Mouse (Mus musculus) forebrain, embryonic 15.5 days (tissue): ENCODE measurements around the gene Olfr1252. TPM values are rescaled to one million over a fixed set of nuclear protein-coding genes. Genes with fewer than 3 reads are reported as not detected.

Source experiments
- ATAC-seq: fragments of 200-750 bp; cut with Nextera tagmentation; replicated peaks from 2 replicates; pipeline ENCODE4 v1.8.0; 2017; ENCODE audit warnings: mild to moderate bottlenecking, moderate TSS enrichment, moderate library complexity
- H3K27ac ChIP-seq: fragments of 300-500 bp; sonication (generic); replicated peaks from 2 replicates; pipeline ENCODE4 v1.5.1; 2015; ENCODE audit warnings: mild to moderate bottlenecking, inconsistent platforms
- H3K27me3 ChIP-seq: fragments of 300-500 bp; sonication (generic); 2 replicates; pipeline ENCODE4 v1.6.1; 2015; ENCODE audit warnings: inconsistent platforms
- H3K36me3 ChIP-seq: fragments of 300-500 bp; sonication (generic); 2 replicates; pipeline ENCODE4 v1.6.1; 2015; ENCODE audit warnings: mild to moderate bottlenecking, inconsistent platforms
- H3K4me1 ChIP-seq: fragments of 300-500 bp; sonication (generic); 2 replicates; pipeline ENCODE4 v1.6.1; 2015; ENCODE audit warnings: inconsistent platforms
- H3K4me2 ChIP-seq: fragments of 300-500 bp; sonication (generic); replicated peaks from 2 replicates; pipeline ENCODE4 v1.6.1; 2015; ENCODE audit warnings: mild to moderate bottlenecking, inconsistent platforms
- H3K4me3 ChIP-seq: fragments of 300-500 bp; sonication (generic); 2 replicates; pipeline ENCODE4 v1.5.1; 2015; ENCODE audit warnings: mild to moderate bottlenecking, inconsistent platforms
- H3K9ac ChIP-seq: fragments of 300-500 bp; sonication (generic); replicated peaks from 2 replicates; pipeline ENCODE4 v1.6.1; 2015; ENCODE audit warnings: mild to moderate bottlenecking, inconsistent platforms
- H3K9me3 ChIP-seq: fragments of 300-500 bp; sonication (generic); 2 replicates; pipeline ENCODE4 v1.6.1; 2016; ENCODE audit warnings: inconsistent platforms
- WGBS: fragments of 180-500 bp; shearing (Covaris S2); methylation state at CpG from one replicate; pipeline ENCODE4 v1.1.7; 2015; ENCODE audit warnings: mixed read lengths; 5-methylcytosine and 5-hydroxymethylcytosine counted together
- polyA plus RNA-seq: library from polyadenylated mRNA; unstranded; fragments of >200 nt; fragmentation: Nextera tagmentation; extraction: Ambion mirVana; gene quantifications from 2 replicates; pipeline ENCODE4 v1.2.1, GENCODE M21; 2015

Olfr1252 gene
- polyA plus RNA-seq: not detected in 2 replicates

- H3K9me3 ChIP-seq: no peaks in the 10 kb centered on the region
- H3K4me1 ChIP-seq: no peaks in the 10 kb centered on the region
- no peak within 1 kb of the TSS for H3K27ac ChIP-seq
- no peak for ATAC-seq
- no peak within 1 kb of the TSS for H3K4me3 ChIP-seq
- H3K9ac ChIP-seq: no peak within 1 kb of the TSS
- WGBS: 62% methylated on average over 1 of the region's 1 CpGs
- H3K27me3 ChIP-seq: no peaks in the 10 kb centered on the region
- H3K36me3 ChIP-seq: no peaks in the 10 kb centered on the region
- H3K4me2 ChIP-seq: no peak within 1 kb of the TSS
These were observed at the start of gene Olfr1252 for GRCm38 (mm10) chr2:89724912-89725311. TSS of gene Olfr1252 (minus strand) at chr2:89725012.

DNA sequence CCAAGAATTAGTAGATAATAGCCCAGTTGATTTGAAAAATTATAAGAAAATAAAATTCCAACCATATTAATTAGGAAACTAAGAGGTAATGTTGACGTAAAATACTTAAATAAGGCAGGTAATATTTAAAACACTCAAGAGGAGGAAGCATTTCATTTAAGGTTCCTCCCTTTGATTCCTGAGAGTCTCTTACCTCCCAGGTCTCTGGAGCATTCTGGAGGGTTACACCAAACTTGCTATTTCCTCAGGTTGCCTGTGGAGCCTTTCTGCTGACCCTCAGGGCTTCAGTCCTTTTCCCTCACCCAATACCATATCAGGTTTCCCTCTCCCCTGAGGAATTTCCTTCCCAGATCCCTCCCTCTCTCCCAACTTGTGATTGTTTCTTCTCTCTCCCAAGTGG lies 32.2 kb upstream of the Olfr1252 start, which contains the start of gene Olfr1253:
TSS of gene Olfr1253 (minus strand) at position 101 of the 400 bp plus-strand sequence.
- Histone ChIP-seq H3K9ac (no peak within 1 kb of the TSS), H3K27ac (no peak within 1 kb of the TSS), H3K9me3 (no peaks in the 10 kb centered on the region), H3K27me3 (no peaks in the 10 kb centered on the region), H3K4me2 (no peak within 1 kb of the TSS), H3K4me1 (no peaks in the 10 kb centered on the region), H3K4me3 (no peak within 1 kb of the TSS), H3K36me3 (no peaks in the 10 kb centered on the region)
- WGBS: 98% methylated on average over 1 of the region's 1 CpGs
- ATAC-seq: no peak

DNA sequence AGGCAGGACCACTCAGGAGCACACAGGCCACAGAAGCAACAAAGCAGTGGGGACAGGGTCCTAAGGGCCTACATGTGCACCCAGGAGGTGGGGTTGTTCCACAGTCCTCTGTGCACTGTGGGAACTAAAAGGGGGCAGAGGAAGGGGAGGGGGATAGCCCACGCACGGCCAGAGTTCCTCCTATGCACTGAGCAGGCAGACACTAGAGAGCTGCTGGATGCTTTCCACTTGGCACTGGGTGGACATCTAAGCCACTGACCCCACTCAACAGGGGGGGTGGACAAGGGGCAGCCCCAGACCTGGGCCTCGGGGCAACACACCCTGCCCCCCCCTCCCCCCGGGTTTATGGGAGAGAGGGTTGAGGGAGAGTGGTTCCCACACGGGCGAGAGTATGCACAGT lies 32.8 kb downstream of the Olfr1252 start:
- no peak for ATAC-seq
- Histone ChIP-seq H3K9me3 (no peaks in the 10 kb centered on the region), H3K27me3 (no peaks in the 10 kb centered on the region), H3K4me1 (no peaks in the 10 kb centered on the region), H3K4me2 (no peak overlapping the region), H3K27ac (no peak overlapping the region), H3K9ac (no peak overlapping the region), H3K36me3 (no peaks in the 10 kb centered on the region), H3K4me3 (no peak overlapping the region)
- 81% methylated on average over 6 of the region's 6 CpGs for WGBS

DNA sequence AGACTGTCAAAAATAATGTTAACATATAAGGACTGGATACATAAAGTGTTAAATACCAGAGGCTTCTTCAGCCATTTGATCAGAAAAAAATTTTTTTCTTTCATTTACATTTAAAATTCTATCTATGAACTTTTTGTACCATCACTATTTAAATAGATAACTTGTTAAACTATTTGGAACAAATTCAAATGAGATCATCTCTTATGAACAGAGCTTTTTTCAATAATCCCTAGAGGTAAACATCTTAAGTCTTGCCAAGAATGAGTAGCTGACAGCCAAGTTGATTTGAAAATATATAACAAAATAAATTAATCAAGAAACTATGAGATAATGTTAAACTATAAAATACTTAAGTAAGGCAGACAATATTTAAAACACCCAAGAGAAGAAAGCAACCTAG lies 53.0 kb downstream of the Olfr1252 start, which contains the start of gene Olfr1251:
TSS of gene Olfr1251 (minus strand) at position 101 of the 400 bp plus-strand sequence.
- H3K9ac ChIP-seq: no peak within 1 kb of the TSS
- no peak within 1 kb of the TSS for H3K4me2 ChIP-seq
- H3K27me3 ChIP-seq: no peaks in the 10 kb centered on the region
- no peaks in the 10 kb centered on the region for H3K9me3 ChIP-seq
- H3K4me3 ChIP-seq: no peak within 1 kb of the TSS
- no peak within 1 kb of the TSS for H3K27ac ChIP-seq
- ATAC-seq: no peak
- no peaks in the 10 kb centered on the region for H3K4me1 ChIP-seq
- H3K36me3 ChIP-seq: no peaks in the 10 kb centered on the region

Other genes with a start within 250 kb of the Olfr1252 start
- not detected in 2 replicates for gene Olfr1241, start 237.9 kb downstream of the Olfr1252 start, polyA plus RNA-seq
- gene Olfr1242, start 226.7 kb downstream of the Olfr1252 start, polyA plus RNA-seq: not detected in 2 replicates
- not detected in 2 replicates for gene Olfr1243, start 193.5 kb downstream of the Olfr1252 start, polyA plus RNA-seq
- gene Olfr1245, start 146.6 kb downstream of the Olfr1252 start, polyA plus RNA-seq: not detected in 2 replicates
- gene Olfr1246, start 131.9 kb downstream of the Olfr1252 start, polyA plus RNA-seq: not detected in 2 replicates
- gene Olfr1247, start 110.9 kb downstream of the Olfr1252 start, polyA plus RNA-seq: not detected in 2 replicates
- not detected in 2 replicates for gene Olfr1248, start 106.8 kb downstream of the Olfr1252 start, polyA plus RNA-seq
- gene Olfr1249, start 90.0 kb downstream of the Olfr1252 start, polyA plus RNA-seq: not detected in 2 replicates
- gene Olfr1250, start 63.5 kb downstream of the Olfr1252 start, polyA plus RNA-seq: not detected in 2 replicates
- not detected in 2 replicates for gene Olfr1251, start 53.1 kb downstream of the Olfr1252 start, polyA plus RNA-seq
- gene Olfr1253, start 32.1 kb upstream of the Olfr1252 start, polyA plus RNA-seq: not detected in 2 replicates
- gene Olfr1254, start 68.6 kb upstream of the Olfr1252 start, polyA plus RNA-seq: not detected in 2 replicates
- gene Olfr1255, start 87.0 kb upstream of the Olfr1252 start, polyA plus RNA-seq: not detected in 2 replicates
- not detected in 2 replicates for gene Olfr1256, start 116.5 kb upstream of the Olfr1252 start, polyA plus RNA-seq
- not detected in 2 replicates for gene Olfr48, start 123.2 kb upstream of the Olfr1252 start, polyA plus RNA-seq
- gene Olfr1257, start 153.4 kb upstream of the Olfr1252 start, polyA plus RNA-seq: not detected in 2 replicates
- not detected in 2 replicates for gene Olfr1258, start 202.3 kb upstream of the Olfr1252 start, polyA plus RNA-seq
- gene Olfr1259, start 223.7 kb upstream of the Olfr1252 start, polyA plus RNA-seq: not detected in 2 replicates
- not detected in 2 replicates for gene Olfr1260, start 249.3 kb upstream of the Olfr1252 start, polyA plus RNA-seq